Mouse (Mus musculus): ENCODE data around the gene Casp8.
"Not testable (repeated sequence)": the region's sequence is repeated elsewhere in the genome, so short reads cannot be mapped to it uniquely, and the experiment has no call there.

Casp8 gene

DNA sequence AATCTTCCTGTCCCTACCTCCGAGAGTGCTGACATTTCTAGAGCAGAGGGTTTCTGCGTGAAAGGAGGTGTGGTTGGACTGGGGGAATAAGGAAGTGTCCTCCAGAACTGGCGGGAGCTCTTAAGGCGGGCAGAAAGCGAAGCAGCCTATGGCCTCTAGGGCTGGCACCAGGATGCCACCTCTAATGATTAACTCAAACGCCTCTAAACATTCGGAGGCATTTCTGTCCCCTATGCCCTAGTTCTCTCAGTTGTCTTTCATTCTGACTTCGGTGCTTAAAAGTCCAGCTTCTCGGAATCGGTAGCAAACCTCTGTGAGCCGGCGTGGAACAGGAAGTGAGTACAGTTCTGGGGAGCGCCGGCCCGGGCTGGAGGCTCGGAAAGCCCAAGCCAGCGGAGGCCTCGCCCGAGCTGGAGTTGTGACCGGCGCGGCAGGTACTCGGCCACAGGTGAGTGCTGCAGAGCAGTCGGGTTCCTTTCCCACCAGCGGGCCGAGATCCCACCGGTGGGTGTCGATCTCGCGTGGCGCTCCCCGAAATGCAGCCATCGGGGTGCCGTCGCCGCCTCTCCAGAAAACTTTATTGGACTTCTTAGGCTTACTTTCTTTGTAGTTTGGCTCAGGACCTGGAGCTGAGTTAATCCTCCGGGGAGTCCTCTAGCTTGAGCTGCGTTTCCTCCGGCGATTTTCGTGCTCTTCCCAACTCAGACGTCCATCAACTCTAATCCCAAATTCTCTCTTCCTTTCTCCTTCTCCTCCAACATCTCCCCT is at the start of gene Casp8:
Gene Casp8, plus strand, starts transcription at position 84 of the 768 bp plus-strand sequence.
- DNase-seq (ENCODE audit: inconsistent ontology term), result peak; percentile 80

DNA sequence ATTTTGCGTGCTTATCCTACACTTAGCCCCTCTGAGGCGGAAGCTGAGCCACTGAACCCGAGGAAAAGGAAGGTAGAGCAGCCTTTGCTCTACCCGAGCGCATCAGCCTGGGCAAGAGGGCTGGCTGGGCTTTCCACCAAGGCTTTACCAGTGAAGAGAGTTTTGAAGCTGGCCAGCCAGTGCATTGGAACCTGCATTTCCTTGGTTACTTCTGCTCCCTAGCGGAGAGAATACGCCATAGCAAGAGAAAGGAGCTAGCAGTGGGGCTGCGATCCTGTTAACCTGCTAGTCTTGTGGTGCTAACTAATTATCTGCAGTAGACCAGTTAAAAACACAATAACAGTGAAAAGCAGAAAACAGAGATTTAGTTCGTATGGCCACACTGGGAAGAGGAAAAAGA is 48.3 kb upstream of the Casp8 start:
- DNase-seq (ENCODE audit: inconsistent ontology term), result no peak

DNA sequence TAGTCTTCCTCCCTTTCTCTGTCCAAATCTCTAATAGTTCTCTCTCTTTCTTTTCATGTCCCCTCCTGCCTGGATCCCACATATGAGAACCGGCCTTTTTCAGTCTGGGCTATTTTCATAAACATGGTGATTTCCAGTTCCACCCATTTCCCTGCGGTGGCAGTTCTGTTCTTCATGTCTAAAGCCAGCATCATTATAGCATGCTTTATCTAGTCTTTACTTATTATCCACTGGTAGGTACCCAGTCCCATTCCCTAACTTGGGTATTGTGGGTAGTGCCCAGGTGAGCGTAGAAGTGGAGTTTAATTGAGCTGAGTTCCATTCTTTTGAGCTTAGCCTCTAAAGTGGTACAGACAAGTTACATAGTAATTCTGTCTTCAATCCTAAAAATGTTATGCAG is 35.7 kb upstream of the Casp8 start:
- DNase-seq (ENCODE audit: inconsistent ontology term), result no peak

DNA sequence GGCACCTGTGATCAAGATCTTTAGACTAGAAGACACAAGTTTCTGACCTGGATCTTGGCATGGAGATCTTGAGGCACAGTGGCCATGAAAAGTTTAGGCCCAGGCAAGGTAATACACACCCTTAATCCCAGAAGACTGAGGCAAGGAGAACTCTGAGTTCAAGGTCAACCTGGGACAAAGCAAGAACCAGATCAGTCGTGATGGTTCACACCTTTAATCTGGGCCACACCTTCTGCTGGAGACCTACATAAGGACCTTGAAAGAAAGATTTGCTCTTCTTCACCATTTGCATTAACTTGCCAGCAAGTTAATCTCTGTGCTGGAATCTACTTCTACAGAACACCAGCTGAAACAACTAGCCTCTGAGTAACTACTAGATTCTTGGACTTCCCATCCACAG is 34.6 kb upstream of the Casp8 start:
- no peak for DNase-seq (ENCODE audit: inconsistent ontology term)

DNA sequence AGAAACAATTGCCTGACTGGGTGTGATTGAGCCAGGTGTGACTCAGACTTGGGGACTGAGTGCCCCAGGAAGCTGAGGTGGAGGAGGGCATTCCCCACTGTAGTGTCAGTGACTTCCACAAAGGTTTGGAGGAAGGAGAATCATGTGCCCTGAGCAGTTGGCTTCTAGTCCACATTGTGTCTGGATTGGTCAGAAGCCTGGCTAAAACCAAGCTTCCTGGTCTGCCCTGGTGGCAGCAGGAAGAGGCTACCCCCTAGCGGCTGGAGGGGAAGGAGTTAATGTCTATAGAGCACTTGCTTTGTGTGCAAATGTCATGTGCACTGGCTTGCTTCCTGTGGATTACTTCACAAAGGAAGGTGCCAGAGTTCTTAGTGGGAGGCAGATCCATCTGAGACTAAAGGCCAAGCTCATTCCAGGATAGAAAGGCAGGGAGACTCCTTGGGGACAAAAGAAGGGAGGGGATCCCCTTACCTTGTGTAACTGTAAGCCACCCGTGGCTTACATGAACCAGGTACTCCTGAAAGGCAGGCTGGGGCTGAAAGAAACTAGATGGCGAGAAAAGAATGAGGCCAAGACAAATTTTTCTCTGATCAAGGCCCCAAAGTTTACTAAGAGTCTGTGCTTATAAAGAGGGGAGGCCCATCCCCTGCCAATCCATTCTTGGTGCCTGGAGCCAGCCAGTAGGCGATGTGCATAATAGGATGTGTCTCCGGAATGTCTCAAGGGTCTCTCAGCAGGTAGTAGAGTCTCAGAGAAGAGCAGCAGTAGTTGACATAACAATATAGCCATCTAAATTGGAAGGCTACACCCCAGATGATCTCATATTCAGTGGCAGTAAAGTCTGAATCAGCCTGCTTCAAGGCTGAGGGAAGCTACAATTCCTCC is 33.5 kb upstream of the Casp8 start:
- DNase-seq (ENCODE audit: inconsistent ontology term), result peak; percentile 57

DNA sequence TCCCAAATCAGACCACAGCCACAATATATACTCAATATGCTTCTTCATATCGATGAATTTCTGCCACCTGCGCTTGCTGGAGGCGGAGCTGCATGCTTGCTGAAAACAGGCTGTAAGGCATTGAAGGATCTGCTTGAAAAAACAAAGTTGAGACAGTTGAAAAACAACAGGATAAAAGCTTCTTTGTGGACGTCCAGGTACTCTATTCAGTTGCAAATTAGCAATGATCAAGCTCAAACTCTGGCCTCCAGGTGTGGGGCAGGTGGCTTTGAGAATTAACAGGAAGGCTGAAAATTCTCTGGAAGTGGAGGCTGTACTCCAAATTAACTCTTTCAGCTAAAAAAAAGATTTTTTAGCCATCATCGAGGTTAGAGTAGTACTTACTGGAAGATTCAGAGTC is 32.6 kb upstream of the Casp8 start:
- DNase-seq (ENCODE audit: inconsistent ontology term), result no peak

DNA sequence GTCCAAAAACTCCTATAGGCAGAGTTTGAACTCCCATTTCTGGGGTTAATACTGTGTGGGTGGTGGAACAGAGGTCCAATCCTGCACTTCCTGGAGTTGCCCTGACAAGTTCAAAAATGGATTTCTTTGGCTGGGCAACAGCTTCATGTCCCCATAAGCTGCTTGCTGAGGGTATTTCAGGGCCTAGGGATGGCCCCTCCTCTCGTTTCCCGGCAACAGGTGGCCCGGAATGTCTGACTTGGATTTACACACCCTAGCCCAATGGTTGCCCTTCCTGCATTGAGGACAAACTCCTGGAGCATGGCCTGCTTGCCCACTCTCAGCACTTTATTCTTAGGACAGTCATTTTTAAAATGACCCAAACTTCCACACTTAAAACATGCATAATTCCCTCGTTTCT is 28.7 kb upstream of the Casp8 start:
- DNase-seq (ENCODE audit: inconsistent ontology term), result not testable (repeated sequence)

DNA sequence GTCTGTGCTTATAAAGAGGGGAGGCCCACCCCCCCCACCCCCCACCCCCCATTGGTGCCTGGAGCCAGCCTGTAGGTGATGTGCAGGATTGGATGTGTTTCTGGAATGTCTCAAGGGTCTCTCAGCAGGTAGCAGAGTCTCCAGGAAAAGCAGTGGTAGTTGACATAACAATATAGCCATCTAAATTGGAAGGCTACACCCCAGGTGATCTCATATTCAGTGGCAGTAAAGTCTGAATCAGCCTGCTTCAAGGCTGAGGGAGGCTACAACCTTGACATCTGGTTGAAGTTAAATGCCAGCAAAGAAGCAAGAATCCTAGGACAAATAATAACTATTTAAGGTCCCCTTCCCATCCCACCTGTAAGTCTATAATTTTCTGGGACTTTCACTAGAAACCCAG is 26.0 kb upstream of the Casp8 start:
- DNase-seq (ENCODE audit: inconsistent ontology term), result no peak

DNA sequence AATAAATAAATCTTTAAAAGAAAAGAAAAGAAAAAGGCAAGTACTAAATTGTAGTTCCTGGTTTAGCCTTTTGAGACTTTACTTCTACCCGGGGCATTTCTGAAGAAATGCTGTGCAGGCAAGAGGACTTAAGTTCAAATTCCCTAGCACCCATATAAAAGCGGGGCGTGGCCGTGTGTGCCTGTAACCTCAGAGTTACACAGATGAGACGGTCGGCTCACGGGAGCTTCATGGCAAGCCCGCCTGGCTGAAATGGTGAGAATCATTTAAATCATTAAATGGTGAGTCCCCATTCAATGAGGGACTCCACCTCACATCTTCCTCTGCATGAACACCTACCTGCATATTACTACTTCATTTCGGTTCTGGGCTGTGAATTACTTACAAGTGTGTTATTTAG is 25.5 kb upstream of the Casp8 start:
- no peak for DNase-seq (ENCODE audit: inconsistent ontology term)

DNA sequence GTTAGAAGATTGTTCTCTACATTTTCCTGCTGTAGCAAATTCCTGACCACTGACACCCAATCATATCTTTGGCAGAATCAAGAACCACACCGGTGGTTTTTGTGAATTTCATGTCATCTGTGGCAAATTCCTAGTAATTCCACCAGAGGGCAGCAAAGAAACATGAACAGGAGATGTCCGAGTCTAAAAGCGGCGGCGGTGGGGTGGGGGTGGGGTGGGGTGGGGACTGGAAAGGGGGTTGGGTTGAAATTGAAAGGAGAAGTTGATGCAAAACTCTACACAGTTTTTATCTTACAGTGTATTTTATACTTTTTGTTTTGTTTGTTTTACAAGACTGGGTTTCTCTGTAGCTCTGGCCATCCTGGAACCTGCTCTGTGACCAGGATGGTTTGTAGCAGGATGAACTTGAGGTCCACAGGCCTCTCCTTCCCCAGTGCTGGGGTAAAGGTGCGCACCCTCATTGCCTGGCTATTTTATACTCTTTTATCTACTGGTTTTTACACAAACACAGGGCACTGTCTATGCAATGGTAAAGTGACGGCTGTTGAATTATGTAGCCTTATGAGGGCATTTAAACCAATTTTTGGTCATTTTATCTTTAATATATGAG is 25.0 kb upstream of the Casp8 start:
- DNase-seq (ENCODE audit: inconsistent ontology term), result peak; percentile 54

DNA sequence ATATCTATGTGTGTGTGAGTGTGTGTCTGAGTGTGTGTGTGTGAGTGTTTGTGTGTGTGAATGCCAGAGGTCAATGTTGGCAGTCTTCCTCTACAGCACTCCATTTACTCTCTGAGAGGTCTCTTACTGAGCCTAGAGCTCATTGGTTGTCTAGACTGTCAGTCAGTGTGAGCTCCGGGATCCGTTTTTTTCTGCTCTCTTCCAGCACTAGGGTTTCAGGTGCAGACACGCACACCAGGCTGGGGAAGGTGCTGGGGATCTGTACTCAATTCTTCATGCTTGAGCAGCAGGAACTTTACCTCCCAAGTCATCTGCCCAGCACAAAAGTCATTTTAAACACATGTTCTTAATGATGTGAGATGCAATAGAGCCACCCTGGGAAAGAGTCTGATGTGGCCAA is 23.1 kb upstream of the Casp8 start:
- DNase-seq (ENCODE audit: inconsistent ontology term), result no peak

DNA sequence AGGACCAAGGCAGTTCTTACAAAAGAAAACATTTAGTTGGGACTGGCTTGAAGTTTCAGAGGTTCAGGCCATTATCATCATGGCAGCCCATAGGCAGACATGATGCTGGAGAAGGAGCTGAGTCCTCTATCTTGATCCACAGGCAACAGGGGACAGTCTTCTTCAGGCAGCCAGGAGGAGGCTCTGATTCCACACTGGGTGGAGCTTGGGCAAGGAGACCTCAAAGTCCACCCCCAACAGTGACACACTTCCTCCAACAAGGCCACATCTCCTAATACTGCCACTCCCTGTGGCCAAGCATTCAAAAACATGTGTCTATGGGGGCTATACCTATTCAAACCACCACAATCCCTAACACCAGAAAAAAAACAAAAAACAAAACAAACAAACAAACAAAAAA is 21.9 kb upstream of the Casp8 start:
- DNase-seq (ENCODE audit: inconsistent ontology term), result no peak

DNA sequence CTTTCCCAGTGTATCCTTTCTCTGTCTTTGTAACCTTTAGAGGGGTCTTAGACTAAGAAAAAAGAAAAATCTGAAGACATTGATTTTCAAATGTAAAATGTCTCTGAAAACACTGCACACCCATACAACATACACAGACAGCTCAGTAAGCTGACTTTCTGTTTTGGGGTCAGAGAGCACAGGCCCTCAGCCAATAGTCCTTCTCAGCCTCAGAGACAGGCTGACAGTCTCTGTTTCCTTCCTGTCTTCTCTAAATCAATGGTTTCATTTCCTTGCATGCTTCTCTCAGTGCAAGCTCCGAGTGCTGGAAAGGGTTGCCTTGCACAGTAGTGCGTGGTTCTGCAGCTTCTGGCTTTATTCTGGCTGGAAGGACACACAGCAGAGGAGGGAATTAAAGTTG is 21.3 kb upstream of the Casp8 start:
- no peak for DNase-seq (ENCODE audit: inconsistent ontology term)

DNA sequence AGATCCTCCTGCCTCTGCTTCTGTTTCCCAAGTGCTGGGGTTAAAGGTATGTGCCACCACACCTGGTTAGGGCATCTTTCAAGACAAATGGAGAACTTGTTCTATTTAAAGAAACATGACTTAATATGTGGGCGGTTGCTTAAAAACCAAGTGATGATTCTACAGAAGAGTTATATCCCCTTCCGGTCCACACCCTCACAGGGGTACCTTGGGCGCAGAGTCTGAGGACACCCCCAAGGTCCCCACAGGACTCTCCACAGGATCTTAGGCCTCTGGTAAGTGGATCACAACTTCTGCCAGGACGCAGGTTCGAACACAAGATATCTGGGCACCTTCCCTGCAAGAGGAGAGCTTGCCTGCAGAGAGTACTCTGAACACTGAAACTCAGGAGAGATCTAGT is 19.8 kb upstream of the Casp8 start:
- DNase-seq (ENCODE audit: inconsistent ontology term), result no peak

DNA sequence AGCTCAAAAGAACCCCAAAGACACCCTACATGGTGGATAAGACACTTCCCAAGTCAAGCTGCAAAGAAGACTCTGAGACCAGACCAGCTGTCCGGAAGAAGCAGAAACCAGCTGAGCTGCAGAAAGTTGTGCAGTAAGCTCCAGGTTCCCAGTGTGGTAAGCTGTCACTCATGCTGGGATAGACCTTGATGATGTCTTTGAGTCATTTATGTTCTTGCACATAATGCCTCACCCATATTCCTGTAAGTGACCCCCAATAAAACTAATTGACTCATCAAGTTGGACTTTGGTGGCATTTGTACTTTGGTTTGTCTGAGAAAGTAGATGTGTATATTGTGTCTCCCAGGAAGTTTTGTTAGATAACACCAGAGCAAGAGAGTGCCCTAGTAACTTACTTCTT is 17.6 kb upstream of the Casp8 start:
- no peak for DNase-seq (ENCODE audit: inconsistent ontology term)

DNA sequence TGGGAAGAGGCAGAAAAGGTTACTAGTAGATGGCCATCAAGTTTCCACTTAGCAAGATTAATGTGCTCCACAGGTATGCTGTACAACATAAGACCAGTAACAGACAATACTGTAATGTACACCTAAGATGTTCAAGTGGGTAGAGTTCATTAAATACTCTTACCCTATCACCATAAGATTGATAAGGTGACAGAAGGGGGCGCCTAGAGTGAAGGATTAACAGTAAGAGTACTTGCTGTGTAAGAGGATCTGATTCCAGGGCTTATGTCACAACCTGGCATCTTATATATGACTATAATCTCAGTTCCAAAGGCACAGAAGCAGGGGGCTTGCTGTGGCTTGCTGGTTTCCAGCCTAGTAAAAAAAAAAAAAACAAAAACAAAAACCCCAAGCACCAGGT is 16.9 kb upstream of the Casp8 start:
- no peak for DNase-seq (ENCODE audit: inconsistent ontology term)

DNA sequence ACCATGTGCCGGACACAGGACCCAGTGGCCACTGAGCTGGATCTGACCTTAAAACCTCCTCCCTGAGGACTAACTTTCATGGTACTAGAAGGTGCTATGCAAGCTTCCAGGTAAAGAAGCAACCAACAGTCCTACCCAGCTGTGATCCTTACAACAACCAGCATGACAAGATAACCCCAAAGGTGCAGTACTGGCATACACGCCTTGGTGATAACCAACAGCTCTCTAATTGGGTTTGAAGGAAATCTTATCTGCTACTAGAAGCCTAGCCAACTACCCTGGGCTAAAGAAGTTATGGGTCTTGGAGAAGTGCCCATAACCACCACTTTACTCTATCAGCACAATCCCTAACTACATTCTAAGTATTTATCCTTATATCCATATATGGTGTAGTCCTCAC is 8.9 kb upstream of the Casp8 start:
- DNase-seq (ENCODE audit: inconsistent ontology term), result no peak

DNA sequence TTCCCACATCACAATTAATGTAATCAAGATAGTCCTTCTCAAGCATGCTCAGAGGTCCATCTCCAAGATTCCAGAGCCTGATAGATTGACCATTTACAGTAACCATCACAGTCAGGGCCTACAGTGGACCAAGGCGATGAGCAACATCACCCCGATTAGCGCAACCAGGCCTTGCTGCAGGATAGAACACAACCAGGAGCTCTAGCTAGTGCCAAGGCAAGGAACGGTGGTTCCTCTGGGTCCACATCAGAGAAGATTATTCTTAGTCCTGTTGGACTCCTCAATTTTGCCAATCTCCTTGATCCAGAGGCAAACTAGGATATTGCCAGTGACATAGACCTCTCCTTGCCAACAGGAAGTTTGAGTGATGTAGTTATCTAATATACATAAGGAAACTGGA is 6.8 kb upstream of the Casp8 start:
- DNase-seq (ENCODE audit: inconsistent ontology term), result no peak

DNA sequence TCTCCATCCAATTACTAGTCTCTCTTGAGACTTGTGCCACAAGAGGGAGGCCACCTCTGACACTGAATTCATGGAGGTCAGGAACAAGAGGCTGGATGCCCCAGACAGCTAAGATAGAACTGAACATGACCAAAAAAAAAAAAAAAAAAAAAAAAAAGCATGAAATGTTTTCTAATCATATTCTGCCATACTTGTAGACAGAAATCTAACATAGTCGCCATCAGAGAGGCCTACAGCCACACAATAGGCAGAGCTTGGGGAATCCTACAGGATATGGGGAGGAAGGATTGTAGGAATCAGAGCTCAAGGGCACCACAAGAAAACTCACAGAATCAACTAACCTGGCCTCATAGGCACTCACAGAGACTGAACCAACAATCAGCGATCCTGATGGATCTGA is 469 bp upstream of the Casp8 start:
- DNase-seq (ENCODE audit: inconsistent ontology term), result no peak

DNA sequence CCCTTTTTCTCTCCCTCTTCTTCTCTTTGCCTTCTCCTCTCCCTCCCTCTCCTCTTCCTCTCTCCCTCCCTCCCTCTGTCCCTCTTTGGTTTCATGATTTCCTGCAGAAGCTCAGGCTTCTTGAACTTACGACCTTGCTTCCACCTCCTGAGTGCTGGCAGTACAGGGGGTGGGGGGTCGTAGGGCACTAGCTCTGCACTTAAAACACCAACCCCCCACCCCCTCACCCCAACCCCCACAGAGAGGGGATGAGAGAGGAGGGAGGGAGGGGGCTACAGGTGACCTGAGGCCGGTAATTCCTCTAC is 837 bp downstream of the Casp8 start:
- DNase-seq (ENCODE audit: inconsistent ontology term), result no peak

DNA sequence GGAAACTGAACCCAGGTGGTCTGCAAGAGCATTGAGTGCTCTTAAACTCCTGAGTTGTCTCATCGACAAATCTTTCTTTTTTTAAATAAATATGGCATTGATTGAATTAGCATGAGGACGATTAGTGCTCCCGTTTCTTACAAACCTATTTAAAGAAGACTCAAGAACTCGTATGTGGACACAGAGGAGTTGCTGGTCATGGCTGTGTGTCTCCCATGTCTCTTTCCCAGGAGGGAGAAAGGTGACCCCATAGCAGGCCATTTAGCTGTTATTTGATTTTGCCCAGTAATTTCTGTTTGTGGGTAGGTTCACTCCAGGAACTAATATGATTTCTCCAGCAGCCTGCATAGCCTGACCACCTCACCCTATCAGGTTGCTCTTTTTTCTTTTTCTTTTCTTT is 1.7 kb downstream of the Casp8 start:
- no peak for DNase-seq (ENCODE audit: inconsistent ontology term)

DNA sequence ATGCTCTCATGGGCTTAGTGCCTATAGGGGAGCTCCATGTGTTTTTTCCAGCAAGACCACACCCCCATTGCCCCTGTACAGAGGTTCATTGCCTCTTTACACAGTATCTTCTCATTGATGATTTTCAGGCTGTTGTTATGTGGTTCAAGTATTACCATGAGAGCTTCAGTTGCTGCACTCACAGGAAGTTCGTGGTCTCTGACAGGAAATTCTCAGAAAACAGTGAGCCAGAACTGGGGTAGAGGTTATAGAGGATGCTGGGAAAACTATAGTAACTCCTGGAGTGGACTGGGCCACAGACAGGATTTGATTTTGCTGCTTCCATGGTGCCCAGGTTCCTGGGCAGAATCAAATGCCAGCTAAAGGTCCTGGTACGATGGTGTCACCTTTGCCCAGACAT is 2.2 kb downstream of the Casp8 start:
- no peak for DNase-seq (ENCODE audit: inconsistent ontology term)

DNA sequence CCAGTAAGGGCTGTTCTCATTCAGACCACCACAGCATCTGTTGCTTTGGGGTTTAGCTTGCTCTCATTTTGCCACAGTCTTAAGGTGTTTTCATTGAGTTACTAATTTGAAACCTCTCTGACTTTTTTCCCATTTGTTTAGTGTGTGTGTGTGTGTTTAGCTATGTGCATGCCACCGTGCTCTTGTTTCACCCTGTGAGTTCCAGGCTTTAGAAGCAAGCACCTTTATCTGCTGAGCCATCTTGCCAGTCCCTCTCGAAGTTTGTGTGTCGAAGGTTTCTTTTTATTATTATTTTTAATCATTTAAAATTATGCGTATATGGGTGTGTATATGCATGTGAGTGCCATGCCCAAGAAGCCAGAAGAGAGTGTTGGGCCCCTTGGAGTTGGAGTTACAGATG is 3.7 kb downstream of the Casp8 start:
- no peak for DNase-seq (ENCODE audit: inconsistent ontology term)
